Mouse (Mus musculus): ENCODE measurements around the gene Map4k1. TPM values are rescaled to one million over a fixed set of nuclear protein-coding genes. Genes with fewer than 3 reads are reported as not detected.

Gene Map4k1
- 16.5 TPM for polyA plus RNA-seq (2014; fragmentation: Illumina TruSeq; extraction: RNeasy Lipid Tissue Mini Kit (QIAGEN cat#74804); ENCODE audit: insufficient read depth, low read depth, low replicate concordance)

GRCm38 (mm10) chr7:28981651-28982273 lies at the start of gene Map4k1, which contains the start of gene Eif3k:
TSS of gene Map4k1 (plus strand) at chr7:28982050.
TSS of gene Eif3k (minus strand) at chr7:28981864.

GRCm38 (mm10) chr7:28961927-28962670 lies 19.8 kb upstream of the Map4k1 start, which contains the start of gene Actn4:
TSS of gene Actn4 (minus strand) at chr7:28962340.

Other genes starting within 250 kb of the Map4k1 start
- gene Mrps12, start 240.2 kb upstream of the Map4k1 start, polyA plus RNA-seq (2014; fragmentation: Illumina TruSeq; extraction: RNeasy Lipid Tissue Mini Kit (QIAGEN cat#74804); ENCODE audit: insufficient read depth, low read depth, low replicate concordance) = 66.0 TPM
- gene Sars2, start 240.1 kb upstream of the Map4k1 start, polyA plus RNA-seq (2014; fragmentation: Illumina TruSeq; extraction: RNeasy Lipid Tissue Mini Kit (QIAGEN cat#74804); ENCODE audit: insufficient read depth, low read depth, low replicate concordance) = 3.8 TPM
- gene Ccer2, start 225.9 kb upstream of the Map4k1 start, polyA plus RNA-seq (2014; fragmentation: Illumina TruSeq; extraction: RNeasy Lipid Tissue Mini Kit (QIAGEN cat#74804); ENCODE audit: insufficient read depth, low read depth, low replicate concordance) = not detected
- gene Sirt2, start 215.3 kb upstream of the Map4k1 start, polyA plus RNA-seq (2014; fragmentation: Illumina TruSeq; extraction: RNeasy Lipid Tissue Mini Kit (QIAGEN cat#74804); ENCODE audit: insufficient read depth, low read depth, low replicate concordance) = 47.9 TPM
- gene Nfkbib, start 214.5 kb upstream of the Map4k1 start, polyA plus RNA-seq (2014; fragmentation: Illumina TruSeq; extraction: RNeasy Lipid Tissue Mini Kit (QIAGEN cat#74804); ENCODE audit: insufficient read depth, low read depth, low replicate concordance) = 29.6 TPM
- 16.0 TPM for gene Rinl, start 193.1 kb upstream of the Map4k1 start, polyA plus RNA-seq (2014; fragmentation: Illumina TruSeq; extraction: RNeasy Lipid Tissue Mini Kit (QIAGEN cat#74804); ENCODE audit: insufficient read depth, low read depth, low replicate concordance)
- 124 TPM for gene Hnrnpl, start 173.5 kb upstream of the Map4k1 start, polyA plus RNA-seq (2014; fragmentation: Illumina TruSeq; extraction: RNeasy Lipid Tissue Mini Kit (QIAGEN cat#74804); ENCODE audit: insufficient read depth, low read depth, low replicate concordance)
- gene Ech1, start 156.8 kb upstream of the Map4k1 start, polyA plus RNA-seq (2014; fragmentation: Illumina TruSeq; extraction: RNeasy Lipid Tissue Mini Kit (QIAGEN cat#74804); ENCODE audit: insufficient read depth, low read depth, low replicate concordance) = 181 TPM
- gene Lgals4, start 148.2 kb upstream of the Map4k1 start, polyA plus RNA-seq (2014; fragmentation: Illumina TruSeq; extraction: RNeasy Lipid Tissue Mini Kit (QIAGEN cat#74804); ENCODE audit: insufficient read depth, low read depth, low replicate concordance) = 7.3 TPM
- gene Lgals7, start 118.2 kb upstream of the Map4k1 start, polyA plus RNA-seq (2014; fragmentation: Illumina TruSeq; extraction: RNeasy Lipid Tissue Mini Kit (QIAGEN cat#74804); ENCODE audit: insufficient read depth, low read depth, low replicate concordance) = 4.1 TPM
- 0.07 TPM for gene Capn12, start 100.6 kb upstream of the Map4k1 start, polyA plus RNA-seq (2014; fragmentation: Illumina TruSeq; extraction: RNeasy Lipid Tissue Mini Kit (QIAGEN cat#74804); ENCODE audit: insufficient read depth, low read depth, low replicate concordance)
- gene Actn4, start 19.7 kb upstream of the Map4k1 start, polyA plus RNA-seq (2014; fragmentation: Illumina TruSeq; extraction: RNeasy Lipid Tissue Mini Kit (QIAGEN cat#74804); ENCODE audit: insufficient read depth, low read depth, low replicate concordance) = 93.9 TPM
- gene Eif3k, start 186 bp upstream of the Map4k1 start, polyA plus RNA-seq (2014; fragmentation: Illumina TruSeq; extraction: RNeasy Lipid Tissue Mini Kit (QIAGEN cat#74804); ENCODE audit: insufficient read depth, low read depth, low replicate concordance) = 297 TPM
- gene Ryr1, start 143.1 kb downstream of the Map4k1 start, polyA plus RNA-seq (2014; fragmentation: Illumina TruSeq; extraction: RNeasy Lipid Tissue Mini Kit (QIAGEN cat#74804); ENCODE audit: insufficient read depth, low read depth, low replicate concordance) = 0.08 TPM
- gene Rasgrp4, start 152.8 kb downstream of the Map4k1 start, polyA plus RNA-seq (2014; fragmentation: Illumina TruSeq; extraction: RNeasy Lipid Tissue Mini Kit (QIAGEN cat#74804); ENCODE audit: insufficient read depth, low read depth, low replicate concordance) = 5.1 TPM
- gene Fam98c, start 174.2 kb downstream of the Map4k1 start, polyA plus RNA-seq (2014; fragmentation: Illumina TruSeq; extraction: RNeasy Lipid Tissue Mini Kit (QIAGEN cat#74804); ENCODE audit: insufficient read depth, low read depth, low replicate concordance) = 23.6 TPM
- gene Ggn, start 188.2 kb downstream of the Map4k1 start, polyA plus RNA-seq (2014; fragmentation: Illumina TruSeq; extraction: RNeasy Lipid Tissue Mini Kit (QIAGEN cat#74804); ENCODE audit: insufficient read depth, low read depth, low replicate concordance) = 0.64 TPM
- 0.83 TPM for gene Spred3, start 188.4 kb downstream of the Map4k1 start, polyA plus RNA-seq (2014; fragmentation: Illumina TruSeq; extraction: RNeasy Lipid Tissue Mini Kit (QIAGEN cat#74804); ENCODE audit: insufficient read depth, low read depth, low replicate concordance)
- 134 TPM for gene Psmd8, start 198.7 kb downstream of the Map4k1 start, polyA plus RNA-seq (2014; fragmentation: Illumina TruSeq; extraction: RNeasy Lipid Tissue Mini Kit (QIAGEN cat#74804); ENCODE audit: insufficient read depth, low read depth, low replicate concordance)
- gene Catsperg1, start 232.0 kb downstream of the Map4k1 start, polyA plus RNA-seq (2014; fragmentation: Illumina TruSeq; extraction: RNeasy Lipid Tissue Mini Kit (QIAGEN cat#74804); ENCODE audit: insufficient read depth, low read depth, low replicate concordance) = 0.96 TPM